5 mouse cellular contexts compared by ENCODE assay signal in genomic region chr17:45221625-45222024, GRCm38 (mm10).
"Had no signal": no experiment of that assay in that cellular context is flagged by ENCODE, and none has a peak within 500 bp of the region (broad histone marks: within the 10 kb centered on the region; RNA-seq: fewer than 3 reads in every experiment).

No protein-coding gene starts in this region.

- DNase-seq: left cerebral cortex, postnatal 4 days; lung, adult 18-20 months; lung, postnatal 36 days; midbrain, embryonic 14.5 days had no signal

- ATAC-seq: intestine, postnatal 0 days had no signal
